ENCODE assay signal across 8 mouse cellular contexts in the genomic region with DNA sequence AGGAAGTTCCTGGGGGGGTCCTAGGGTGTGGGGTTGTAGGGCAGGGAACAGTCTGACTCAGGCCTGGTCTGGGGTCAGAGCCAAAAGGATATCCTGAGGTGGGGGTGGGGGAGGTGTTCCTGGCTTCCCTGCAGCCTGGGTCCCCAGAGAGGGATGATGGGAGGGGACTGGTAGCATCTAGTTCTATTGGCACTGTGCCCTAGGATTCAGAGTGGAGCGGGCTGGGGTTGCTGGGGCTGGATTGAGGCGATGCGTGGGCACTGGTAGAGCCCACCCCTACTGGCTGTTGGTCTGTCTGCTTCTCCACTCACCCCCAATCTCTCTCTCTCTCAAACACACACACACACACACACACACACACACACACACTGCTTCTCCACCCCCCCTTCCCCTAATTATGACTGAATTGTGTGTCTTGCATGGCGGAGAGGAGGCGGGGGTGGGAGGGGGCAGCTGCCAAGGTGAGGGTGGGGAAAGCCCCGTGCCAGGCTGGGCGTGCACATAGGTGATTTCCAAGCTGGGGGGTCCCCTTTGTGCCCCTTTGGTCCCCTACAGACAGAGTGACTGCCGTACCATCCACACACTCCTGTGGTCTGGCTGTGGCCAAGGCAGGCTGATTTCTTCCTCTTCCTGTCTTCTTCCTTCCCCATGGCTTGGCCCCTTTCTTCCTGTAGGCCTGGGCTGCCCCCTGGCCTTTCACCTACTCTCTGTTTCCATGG. TPM values are rescaled to one million over a fixed set of nuclear protein-coding genes. Genes with fewer than 3 reads are reported as not detected.
A peak's percentile ranks its signal among the peaks of the same experiment; 100 is the strongest.
DNase-seq lines count a peak whose midpoint lies in the region; ATAC-seq and TF ChIP-seq lines count a peak whose summit lies in the region.

No protein-coding gene starts in this region.

- H3K36me3 ChIP-seq in ES-E14 (ENCODE audit: control insufficient read depth, insufficient read depth, low read length, poor library complexity, severe bottlenecking): no peaks in the 10 kb centered on the region
- H3K36me3 ChIP-seq in forebrain, embryonic 12.5 days (replicated peaks): no peaks in the 10 kb centered on the region
- H3K36me3 ChIP-seq in hindbrain, embryonic 12.5 days: no peaks in the 10 kb centered on the region
- H3K36me3 ChIP-seq in limb, embryonic 14.5 days (ENCODE audit: control insufficient read depth, insufficient read depth, low read length): peaks cover 15% of the 10 kb centered on the region
- H3K36me3 ChIP-seq in midbrain, postnatal 0 days (ENCODE audit: insufficient read depth, low read length): no peaks in the 10 kb centered on the region

- TF ChIP-seq POLR2A in limb, embryonic 14.5 days (IDR thresholded peaks at IDR 0.05; ENCODE audit: borderline replicate concordance, extremely low read depth, insufficient read depth, insufficient read length): no peak

- ATAC-seq in forebrain, embryonic 12.5 days (ENCODE audit: low FRiP score): no peak
- ATAC-seq in hindbrain, embryonic 12.5 days (ENCODE audit: low FRiP score): 0 out of 2 replicates have a peak, but pooled peaks have one; percentile 26
- ATAC-seq in limb, embryonic 14.5 days (ENCODE audit: low FRiP score, low read depth): no peak
- ATAC-seq in midbrain, postnatal 0 days (ENCODE audit: low FRiP score): 0 out of 2 replicates have a peak, but pooled peaks have one; percentile 6

- no peak for TF ChIP-seq CTCF in midbrain, postnatal 0 days (IDR thresholded peaks at IDR 0.05)

- peak overlapping the region; percentile 93; the same call in 1 of the 2 replicates for H3K4me2 ChIP-seq in forebrain, embryonic 12.5 days
- peak overlapping the region; percentile 87 for H3K4me2 ChIP-seq in hindbrain, embryonic 12.5 days (replicated peaks)
- H3K4me2 ChIP-seq in limb, embryonic 14.5 days (replicated peaks; ENCODE audit: low read depth, low read length, severe bottlenecking): peak overlapping the region; percentile 90
- H3K4me2 ChIP-seq in midbrain, postnatal 0 days (ENCODE audit: low read depth, low read length, poor library complexity, severe bottlenecking): no peak overlapping the region

- DNase-seq in A20 (ENCODE audit: low read depth, low spot score): peak; percentile 93
- no peak for DNase-seq in ES-E14 (ENCODE audit: low read depth, low spot score)
- peak; percentile 77 for DNase-seq in limb, embryonic 14.5 days (ENCODE audit: low spot score)
- DNase-seq in midbrain, postnatal 0 days (ENCODE audit: low spot score): no peak
- no peak for DNase-seq in right cerebral cortex, postnatal 4 days
- DNase-seq in layer of hippocampus, adult 18-20 months (ENCODE audit: low spot score in 2 of 2): no peak

- in situ Hi-C loops in ES-E14 (cut with MboI; ENCODE audit: low sequenced_read_pairs in 2 of 2, unreplicated experiment in 2 of 2): no loop called here

- WGBS in forebrain, embryonic 12.5 days: 61% methylated on average over 8 of the region's 8 CpGs
- WGBS in hindbrain, embryonic 12.5 days: 59% methylated on average over 8 of the region's 8 CpGs
- WGBS in limb, embryonic 14.5 days: 48% methylated on average over 6 of the region's 8 CpGs
- 59% methylated on average over 8 of the region's 8 CpGs for WGBS in midbrain, postnatal 0 days

- no peak overlapping the region for H3K4me3 ChIP-seq in ES-E14 (ENCODE audit: insufficient read depth in 1 of 2, low read depth in 1 of 2, low read length in 2 of 2, poor library complexity in 1 of 2, severe bottlenecking in 1 of 2)
- no peak overlapping the region for H3K4me3 ChIP-seq in forebrain, embryonic 12.5 days (replicated peaks)
- peak overlapping the region; percentile 39; the same call in 1 of the 2 replicates for H3K4me3 ChIP-seq in hindbrain, embryonic 12.5 days
- H3K4me3 ChIP-seq in limb, embryonic 14.5 days (replicated peaks; ENCODE audit: low read length): no peak overlapping the region
- H3K4me3 ChIP-seq in midbrain, postnatal 0 days (ENCODE audit: low read depth, low read length): no peak overlapping the region

- no peak overlapping the region for H3K9ac ChIP-seq in ES-E14 (ENCODE audit: insufficient read depth, low read depth, low read length, poor library complexity, severe bottlenecking)
- peak overlapping the region; percentile 65 for H3K9ac ChIP-seq in forebrain, embryonic 12.5 days
- H3K9ac ChIP-seq in hindbrain, embryonic 12.5 days: peak overlapping the region; percentile 69; the same call in 1 of the 2 replicates
- H3K9ac ChIP-seq in limb, embryonic 14.5 days (ENCODE audit: low read depth, low read length, severe bottlenecking): peak overlapping the region; percentile 21
- H3K9ac ChIP-seq in midbrain, postnatal 0 days (replicated peaks; ENCODE audit: low read length, poor library complexity, severe bottlenecking): no peak overlapping the region

- peaks cover 8 to 43% of the 10 kb centered on the region in 2 experiments for H3K4me1 ChIP-seq in ES-E14 (ENCODE audit: control insufficient read depth in 2 of 2, insufficient read depth in 2 of 2, low read length in 2 of 2, poor library complexity in 1 of 2)
- H3K4me1 ChIP-seq in forebrain, embryonic 12.5 days: peaks cover 72% of the 10 kb centered on the region
- H3K4me1 ChIP-seq in hindbrain, embryonic 12.5 days: peaks cover 82% of the 10 kb centered on the region
- peaks cover 90% of the 10 kb centered on the region for H3K4me1 ChIP-seq in limb, embryonic 14.5 days (ENCODE audit: control insufficient read depth, insufficient read depth, low read length)
- H3K4me1 ChIP-seq in midbrain, postnatal 0 days (ENCODE audit: insufficient read depth, low read length): peaks cover 10% of the 10 kb centered on the region; the same call in 1 of the 2 replicates

- H3K9me3 ChIP-seq in ES-E14 (ENCODE audit: control insufficient read depth, insufficient read depth, low read depth, low read length): no peaks in the 10 kb centered on the region
- H3K9me3 ChIP-seq in forebrain, embryonic 12.5 days: no peaks in the 10 kb centered on the region
- H3K9me3 ChIP-seq in hindbrain, embryonic 12.5 days (replicated peaks): no peaks in the 10 kb centered on the region
- no peaks in the 10 kb centered on the region for H3K9me3 ChIP-seq in limb, embryonic 14.5 days (ENCODE audit: control insufficient read depth, low read length)
- H3K9me3 ChIP-seq in midbrain, postnatal 0 days (ENCODE audit: low read length): no peaks in the 10 kb centered on the region

- peaks cover 13% of the 10 kb centered on the region for H3K27me3 ChIP-seq in forebrain, embryonic 12.5 days
- H3K27me3 ChIP-seq in hindbrain, embryonic 12.5 days: 0 out of 2 replicates have a peak, but pooled peaks cover 3% of the 10 kb centered on the region
- no peaks in the 10 kb centered on the region for H3K27me3 ChIP-seq in limb, embryonic 14.5 days (ENCODE audit: control insufficient read depth, insufficient read depth, low read length)
- no peaks in the 10 kb centered on the region for H3K27me3 ChIP-seq in midbrain, postnatal 0 days (ENCODE audit: insufficient read depth, low read length)

- H3K27ac ChIP-seq in ES-E14 (ENCODE audit: insufficient read depth, low read depth, low read length, poor library complexity, severe bottlenecking): peak overlapping the region; percentile 90; the same call in 1 of the 2 replicates
- H3K27ac ChIP-seq in forebrain, embryonic 12.5 days: peak overlapping the region; percentile 88
- H3K27ac ChIP-seq in hindbrain, embryonic 12.5 days: peak overlapping the region; percentile 90
- H3K27ac ChIP-seq in limb, embryonic 14.5 days (replicated peaks; ENCODE audit: low read depth, low read length): peak overlapping the region; percentile 86
- peak overlapping the region; percentile 44 for H3K27ac ChIP-seq in midbrain, postnatal 0 days (ENCODE audit: low read depth, low read length)

TF ChIP-seq in ES-E14, 5 proteins besides CTCF, POLR2A, EP300 and RAD21:
- TF ChIP-seq MAFK (IDR thresholded peaks at IDR 0.05; ENCODE audit: insufficient read depth, low read depth, low read length) (no peak), ZC3H11A (IDR thresholded peaks at IDR 0.05; ENCODE audit: borderline replicate concordance, low read depth, low read length) (no peak)
TF ChIP-seq in ES-E14: peak in this region for 0.

RNA-seq across cellular contexts. Expression of a gene that starts 15.5 kb away (rescaled TPM):
- total RNA-seq in ES-E14 (2012; rRNA removed): 25.8 and 30.1 TPM in 2 replicates
- polyA plus RNA-seq in forebrain, embryonic 12.5 days (2016; fragmentation: Nextera tagmentation; extraction: Ambion mirVana): 14.0 and 16.4 TPM in 2 replicates
- 38.6 and 46.9 TPM in 2 replicates for polyA plus RNA-seq in hindbrain, embryonic 12.5 days (2016; fragmentation: Nextera tagmentation; extraction: Ambion mirVana)
- polyA plus RNA-seq in limb, embryonic 14.5 days (2012; rRNA removed): 39.8 and 57.0 TPM in 2 replicates
- polyA plus RNA-seq in limb, embryonic 14.5 days (2014; fragmentation: Nextera tagmentation; extraction: Ambion mirVana): 52.4 and 58.3 TPM in 2 replicates
- 14.3 and 20.4 TPM in 2 replicates for total RNA-seq in midbrain, postnatal 0 days (2014; rRNA removed)
- 8.2 and 8.7 TPM in 2 replicates for polyA plus RNA-seq in midbrain, postnatal 0 days (2015; fragmentation: Nextera tagmentation; extraction: Ambion mirVana)
- 10 to 100 TPM; 18.3 to 26.6 TPM for total RNA-seq in layer of hippocampus, adult 18-20 months (2021)

RNA-seq across cellular contexts. Expression of a gene that starts 35.5 kb away (rescaled TPM):
- 32.7 and 51.3 TPM in 2 replicates for total RNA-seq in ES-E14 (2012; rRNA removed)
- polyA plus RNA-seq in forebrain, embryonic 12.5 days (2016; fragmentation: Nextera tagmentation; extraction: Ambion mirVana): 38.0 and 43.1 TPM in 2 replicates
- polyA plus RNA-seq in hindbrain, embryonic 12.5 days (2016; fragmentation: Nextera tagmentation; extraction: Ambion mirVana): 19.0 and 20.2 TPM in 2 replicates
- polyA plus RNA-seq in limb, embryonic 14.5 days (2012; rRNA removed): 13.1 and 15.6 TPM in 2 replicates
- polyA plus RNA-seq in limb, embryonic 14.5 days (2014; fragmentation: Nextera tagmentation; extraction: Ambion mirVana): 25.2 and 25.8 TPM in 2 replicates
- 0.19 and 0.44 TPM in 2 replicates for total RNA-seq in midbrain, postnatal 0 days (2014; rRNA removed)
- polyA plus RNA-seq in midbrain, postnatal 0 days (2015; fragmentation: Nextera tagmentation; extraction: Ambion mirVana): 0.52 and 0.65 TPM in 2 replicates
- under 1 TPM; 0.36 to 0.79 TPM for total RNA-seq in layer of hippocampus, adult 18-20 months (2021)

RNA-seq across cellular contexts. Expression of a gene that starts 39.7 kb away (rescaled TPM):
- total RNA-seq in ES-E14 (2012; rRNA removed): 0.27 and 1.7 TPM in 2 replicates
- polyA plus RNA-seq in forebrain, embryonic 12.5 days (2016; fragmentation: Nextera tagmentation; extraction: Ambion mirVana): 0.24 and 0.47 TPM in 2 replicates
- polyA plus RNA-seq in hindbrain, embryonic 12.5 days (2016; fragmentation: Nextera tagmentation; extraction: Ambion mirVana): 0.88 and 1.1 TPM in 2 replicates
- 1.3 and 2.2 TPM in 2 replicates for polyA plus RNA-seq in limb, embryonic 14.5 days (2012; rRNA removed)
- polyA plus RNA-seq in limb, embryonic 14.5 days (2014; fragmentation: Nextera tagmentation; extraction: Ambion mirVana): 0.41 and 0.45 TPM in 2 replicates
- total RNA-seq in midbrain, postnatal 0 days (2014; rRNA removed): 3.0 and 5.1 TPM in 2 replicates
- polyA plus RNA-seq in midbrain, postnatal 0 days (2015; fragmentation: Nextera tagmentation; extraction: Ambion mirVana): 4.5 and 5.1 TPM in 2 replicates
- total RNA-seq in layer of hippocampus, adult 18-20 months (2021): 1 to 10 TPM in 1 of 2 experiments, under 1 TPM in 1; 0.52 to 1.2 TPM

Comparison
In these comparisons a context has a peak if more than half of its experiments do, and no peak if none do; other contexts are left out.
1. DNase-seq: peak in A20 (single experiment) and limb, embryonic 14.5 days (single experiment); none in ES-E14 (single experiment), midbrain, postnatal 0 days (single experiment), right cerebral cortex, postnatal 4 days (single experiment) and layer of hippocampus, adult 18-20 months (0 of 2).
2. H3K9ac ChIP-seq: peak in forebrain, embryonic 12.5 days (single experiment), hindbrain, embryonic 12.5 days (single experiment) and limb, embryonic 14.5 days (single experiment); none in ES-E14 (single experiment) and midbrain, postnatal 0 days (single experiment).
3. ATAC-seq: peak in hindbrain, embryonic 12.5 days (single experiment) and midbrain, postnatal 0 days (single experiment); none in forebrain, embryonic 12.5 days (single experiment) and limb, embryonic 14.5 days (single experiment).
4. Peak in every context shown above with its lines, with median percentiles within 50 percentile points of each other: H3K27ac ChIP-seq.